Mouse (Mus musculus) thymus, postnatal 36 days (tissue): ENCODE measurements around the gene Usp2.

Experiments used
- DNase-seq, 2 experiments: peaks; one replicate each; pipeline ENCODE4 v3.0.0; 2022; ENCODE audit warnings: mixed read lengths in 2 of 2

The Usp2 gene

DNA sequence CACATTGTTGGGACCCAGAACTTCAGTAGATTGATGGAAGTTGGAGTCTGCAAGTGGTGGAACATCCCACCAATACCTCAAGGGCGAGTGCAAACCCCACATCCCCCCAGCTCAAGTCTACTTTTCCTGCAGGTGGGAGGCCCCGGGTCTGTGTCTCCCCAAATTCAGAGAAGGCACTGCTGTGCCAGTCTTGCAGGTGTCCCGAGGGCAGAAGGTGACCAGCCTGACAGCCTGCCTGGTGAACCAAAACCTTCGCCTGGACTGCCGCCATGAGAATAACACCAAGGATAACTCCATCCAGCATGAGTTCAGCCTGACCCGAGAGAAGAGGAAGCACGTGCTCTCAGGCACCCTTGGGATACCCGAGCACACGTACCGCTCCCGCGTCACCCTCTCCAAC is 20.4 kb upstream of the Usp2 start:
- DNase-seq, result peak; percentile 62 to 76

DNA sequence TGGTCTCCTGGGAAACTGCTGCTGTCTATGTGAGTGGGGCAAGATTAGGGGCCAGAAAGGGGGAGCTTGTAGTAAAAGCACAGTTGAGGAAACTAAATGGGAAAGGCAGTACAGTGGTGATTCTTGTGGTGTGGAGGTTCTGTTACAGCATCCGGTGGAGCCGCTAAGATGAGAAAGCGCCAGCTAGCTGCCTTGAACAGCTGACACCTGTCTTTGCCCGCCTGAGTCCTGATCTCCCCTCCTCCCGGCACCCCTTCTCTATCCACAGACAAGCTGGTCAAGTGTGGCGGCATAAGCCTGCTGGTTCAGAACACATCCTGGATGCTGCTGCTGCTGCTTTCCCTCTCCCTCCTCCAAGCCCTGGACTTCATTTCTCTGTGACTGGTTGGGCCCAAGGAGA is 19.8 kb upstream of the Usp2 start:
- DNase-seq, result peak; percentile 75 to 87

DNA sequence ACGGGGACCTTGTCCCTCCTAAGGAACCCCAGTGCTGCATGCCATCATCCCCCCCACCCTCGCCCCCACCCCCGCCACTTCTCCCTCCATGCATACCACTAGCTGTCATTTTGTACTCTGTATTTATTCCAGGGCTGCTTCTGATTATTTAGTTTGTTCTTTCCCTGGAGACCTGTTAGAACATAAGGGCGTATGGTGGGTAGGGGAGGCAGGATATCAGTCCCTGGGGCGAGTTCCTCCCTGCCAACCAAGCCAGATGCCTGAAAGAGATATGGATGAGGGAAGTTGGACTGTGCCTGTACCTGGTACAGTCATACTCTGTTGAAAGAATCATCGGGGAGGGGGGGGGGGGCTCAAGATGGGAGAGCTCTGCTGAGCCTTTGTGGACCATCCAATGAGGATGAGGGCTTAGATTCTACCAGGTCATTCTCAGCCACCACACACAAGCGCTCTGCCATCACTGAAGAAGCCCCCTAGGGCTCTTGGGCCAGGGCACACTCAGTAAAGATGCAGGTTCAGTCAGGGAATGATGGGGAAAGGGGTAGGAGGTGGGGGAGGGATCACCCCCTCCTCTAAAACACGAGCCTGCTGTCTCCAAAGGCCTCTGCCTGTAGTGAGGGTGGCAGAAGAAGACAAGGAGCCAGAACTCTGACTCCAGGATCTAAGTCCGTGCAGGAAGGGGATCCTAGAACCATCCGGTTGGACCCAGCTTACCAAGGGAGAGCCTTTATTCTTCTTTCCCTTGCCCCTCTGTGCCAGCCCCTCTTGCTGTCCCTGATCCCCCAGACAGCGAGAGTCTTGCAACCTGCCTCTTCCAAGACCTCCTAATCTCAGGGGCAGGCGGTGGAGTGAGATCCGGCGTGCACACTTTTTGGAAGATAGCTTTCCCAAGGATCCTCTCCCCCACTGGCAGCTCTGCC is 19.0 kb upstream of the Usp2 start:
- DNase-seq, result peak in 1 of 2 experiments; percentile 38

DNA sequence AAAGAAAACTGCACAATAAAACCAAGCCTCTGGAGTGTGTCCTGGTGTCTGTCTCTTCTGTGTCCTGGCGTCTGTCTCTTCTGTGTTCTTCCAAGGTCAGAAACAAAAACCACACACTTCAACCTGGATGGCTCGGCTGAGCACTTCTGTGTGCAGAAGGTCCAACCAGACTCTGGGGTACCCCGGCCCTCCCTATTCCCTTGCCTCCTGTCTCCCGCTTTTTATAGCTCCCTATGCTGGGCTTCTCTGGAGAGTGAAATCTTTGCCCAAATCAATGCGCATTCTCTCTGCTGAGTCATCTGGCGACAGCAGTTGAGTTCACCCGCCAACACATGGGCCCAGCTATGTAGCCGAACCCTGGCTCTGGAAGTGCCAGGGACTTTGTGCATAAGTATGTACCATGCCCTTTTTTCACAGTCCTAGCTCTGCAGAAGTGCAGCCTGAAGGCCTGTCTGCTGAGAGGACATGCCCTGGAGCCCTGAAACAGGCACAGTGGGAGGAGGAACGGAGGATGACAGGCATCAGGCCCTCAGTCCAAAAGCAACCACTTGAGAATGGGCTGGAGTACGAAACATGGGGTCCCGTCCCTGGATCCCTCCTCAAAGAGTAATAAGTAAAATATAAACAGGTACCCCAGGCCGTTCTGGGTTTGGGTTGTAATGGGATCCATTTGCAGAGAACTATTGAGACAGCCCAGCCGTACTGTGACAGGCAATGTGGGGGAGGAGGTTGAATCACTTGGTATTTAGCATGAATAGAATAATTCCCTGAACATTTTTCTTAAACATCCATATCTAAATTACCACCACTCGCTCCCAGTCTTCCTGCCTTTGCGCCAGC is 18.1 kb upstream of the Usp2 start:
- peak in 1 of 2 experiments; percentile 39 for DNase-seq

DNA sequence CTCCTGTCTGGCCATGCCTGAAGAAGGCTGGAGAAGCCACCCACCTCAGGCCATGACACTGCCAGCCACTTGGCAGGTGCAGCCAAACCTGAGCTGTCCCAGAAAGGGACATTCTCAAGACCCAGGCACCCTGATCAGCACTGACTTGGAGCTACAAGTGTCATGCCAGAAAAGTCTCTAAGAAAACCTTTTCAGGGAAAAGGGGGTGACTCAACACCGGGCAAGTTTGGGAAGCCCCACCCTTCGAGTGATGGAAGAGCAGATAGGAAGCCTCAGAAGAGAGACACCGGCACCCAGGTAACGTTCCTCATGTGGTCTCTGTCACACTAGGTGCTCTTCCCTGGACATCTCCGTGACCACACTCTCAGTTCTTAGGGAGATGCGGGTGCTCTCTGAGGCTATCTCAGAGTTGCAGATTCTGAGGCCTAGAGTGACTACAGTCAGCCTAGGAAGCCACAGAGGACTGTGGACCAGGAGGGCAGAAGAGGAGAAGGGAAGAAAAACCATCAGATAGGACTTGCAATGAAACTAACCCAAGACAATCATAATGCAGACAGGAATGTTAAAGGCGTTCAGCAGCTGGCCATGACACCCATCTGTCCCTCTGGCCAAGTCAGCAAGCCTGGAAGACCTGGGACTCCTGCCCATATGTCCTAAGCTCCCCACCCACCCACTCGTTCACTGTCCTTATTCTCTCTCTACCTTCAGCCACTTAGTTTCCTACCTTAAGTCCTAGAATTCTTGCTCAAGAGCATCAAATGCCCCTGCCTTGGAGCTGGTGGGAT is 17.2 kb upstream of the Usp2 start:
- DNase-seq, result peak in 1 of 2 experiments; percentile 45

DNA sequence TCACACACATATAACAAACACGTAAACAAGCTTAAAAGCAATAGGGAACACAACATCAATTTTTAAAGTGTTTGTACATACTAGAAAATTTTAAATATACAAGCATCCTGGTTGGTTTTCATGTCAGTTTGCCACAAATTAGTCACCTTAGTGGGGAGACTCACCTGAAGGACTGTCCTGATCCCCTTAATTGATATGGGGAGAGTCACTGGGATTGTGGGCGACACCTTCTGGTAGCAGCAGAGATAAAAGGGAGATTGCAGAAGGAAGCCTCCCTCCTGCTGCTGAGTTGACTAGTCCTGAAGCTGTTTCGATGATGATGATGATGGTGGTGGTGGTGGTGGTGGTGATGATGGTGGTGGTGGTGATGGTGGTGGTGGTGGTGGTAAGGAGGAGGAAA is 14.0 kb upstream of the Usp2 start:
- peak; percentile 41 to 51 for DNase-seq

DNA sequence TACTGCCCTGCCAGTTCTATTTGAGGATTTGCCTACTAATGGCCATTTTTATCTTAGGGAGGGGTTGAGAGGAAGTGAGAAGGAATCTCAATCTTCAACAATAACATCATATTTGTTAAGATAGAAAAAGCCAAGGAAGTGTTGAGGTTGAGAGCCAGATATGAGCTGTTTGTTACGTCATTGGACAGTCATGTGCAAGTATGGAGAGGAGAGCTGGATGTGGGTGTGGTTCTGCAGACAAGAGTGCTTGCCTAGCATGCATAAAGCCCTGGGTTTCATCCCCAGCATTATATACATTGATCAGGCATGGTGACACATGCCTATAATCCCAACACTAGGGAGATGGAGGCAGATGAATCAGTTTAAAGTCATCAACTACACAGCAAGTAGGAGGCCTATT is 12.9 kb upstream of the Usp2 start:
- DNase-seq, result no peak

DNA sequence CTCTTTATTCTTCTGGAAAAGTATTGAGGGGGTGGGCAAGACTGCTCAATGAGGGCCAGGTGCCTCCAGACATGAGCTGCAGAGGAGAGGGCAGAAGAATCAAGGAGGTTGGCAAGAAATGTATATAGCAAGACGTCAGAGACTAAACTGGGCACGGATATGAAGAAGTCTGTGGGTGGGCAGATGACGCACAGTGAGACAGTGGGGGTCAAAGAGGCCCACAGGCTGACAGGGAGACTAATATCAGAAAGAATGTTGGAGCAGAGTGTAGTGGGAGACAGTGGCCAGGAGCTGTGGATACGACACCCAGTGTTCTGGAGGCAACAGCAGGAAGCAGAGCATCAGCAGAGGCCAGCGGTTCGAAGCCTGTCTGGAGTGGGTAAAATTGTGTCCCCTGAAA is 8.2 kb upstream of the Usp2 start:
- no peak for DNase-seq

DNA sequence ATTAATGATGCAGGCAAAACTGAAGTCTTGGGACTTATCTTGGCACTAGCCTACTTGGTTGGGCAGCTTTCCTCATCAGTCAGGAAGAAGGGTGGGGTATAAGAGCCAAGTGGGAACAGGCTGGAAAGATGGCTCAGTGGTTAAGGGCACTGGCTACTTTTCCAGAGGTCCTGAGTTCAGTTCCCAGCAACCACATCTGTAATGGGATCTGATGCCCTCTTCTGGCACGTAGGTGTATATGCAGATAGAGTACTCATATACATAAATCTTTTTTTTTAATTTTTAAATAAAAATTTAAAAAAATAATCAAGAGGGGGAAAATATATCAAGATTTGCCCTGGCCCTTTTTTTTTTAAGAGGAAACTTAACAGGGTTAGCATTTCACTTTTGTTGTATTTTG is 1.6 kb upstream of the Usp2 start:
- DNase-seq, result no peak

DNA sequence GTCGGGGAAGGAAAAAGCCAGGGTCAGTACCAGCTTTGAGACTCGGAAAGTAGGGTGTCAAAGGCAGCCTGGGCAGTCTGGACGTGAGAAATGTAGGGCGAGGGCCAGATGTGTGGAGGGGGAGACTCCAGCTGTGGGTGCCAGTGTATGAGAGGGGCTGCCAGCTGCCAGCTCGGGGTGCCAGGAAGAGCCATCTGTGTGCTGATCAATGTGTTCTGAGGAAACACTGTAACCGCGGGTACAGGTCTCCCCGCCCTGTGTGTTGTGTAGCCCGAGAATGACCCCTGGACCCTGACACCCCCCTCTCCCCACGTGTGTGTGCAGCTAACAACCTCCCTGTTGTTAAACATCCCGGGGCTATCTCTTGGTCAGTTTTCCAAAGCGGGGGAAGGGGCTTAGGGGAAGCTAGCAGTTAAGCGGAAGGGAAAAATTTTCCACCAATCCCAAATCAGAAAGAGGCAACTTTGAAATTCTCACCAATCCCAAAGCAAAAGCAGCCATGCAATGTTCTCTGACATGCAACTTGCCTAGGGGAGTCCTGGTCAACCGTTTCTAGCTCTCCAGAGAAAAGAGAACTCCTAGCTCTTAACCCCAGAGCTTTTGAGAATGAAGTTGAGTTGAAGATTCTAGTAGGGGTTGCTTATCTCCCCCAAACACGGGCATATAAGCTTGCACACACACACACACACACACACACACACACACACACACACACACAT is 579 bp downstream of the Usp2 start:
- peak; percentile 64 to 79 for DNase-seq

DNA sequence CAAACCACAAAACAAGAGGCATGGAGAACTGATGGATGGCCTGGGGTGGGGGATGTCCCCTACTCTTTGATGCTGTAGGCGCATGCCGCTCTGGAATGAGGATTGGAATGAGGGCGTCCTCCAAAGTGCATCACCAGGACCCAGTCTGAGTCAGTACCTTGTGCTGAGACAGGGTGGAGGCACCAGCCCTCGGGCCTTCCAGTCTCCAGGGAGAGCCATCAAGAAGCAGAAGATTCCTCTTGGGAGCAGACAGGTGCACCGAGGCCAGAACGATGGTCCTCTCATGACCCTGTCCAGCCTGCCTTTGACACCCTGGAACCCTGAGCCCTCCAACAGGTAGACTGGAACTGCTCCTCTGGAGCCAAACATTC is 1.1 kb downstream of the Usp2 start:
- peak in 1 of 2 experiments; percentile 35 for DNase-seq

DNA sequence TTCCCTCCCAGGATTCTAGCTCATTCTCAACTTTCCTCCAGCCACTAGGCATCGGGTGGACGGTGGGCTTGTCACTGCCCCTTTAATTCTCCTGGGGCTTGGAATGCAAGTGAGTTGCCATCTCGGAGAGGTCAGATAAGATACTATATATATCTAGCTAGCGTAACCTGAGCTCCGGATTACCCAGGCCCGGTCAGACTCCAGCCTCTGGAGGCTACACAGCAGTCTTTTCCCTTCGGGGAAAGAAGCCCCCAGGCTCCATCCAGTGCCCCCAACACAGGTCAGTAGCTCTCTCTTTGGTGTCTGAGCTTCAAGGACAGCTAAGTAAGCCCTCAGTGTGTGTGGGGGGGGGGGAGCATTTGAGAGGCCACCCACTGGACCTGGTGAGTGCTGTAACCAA is 2.4 kb downstream of the Usp2 start:
- no peak for DNase-seq

DNA sequence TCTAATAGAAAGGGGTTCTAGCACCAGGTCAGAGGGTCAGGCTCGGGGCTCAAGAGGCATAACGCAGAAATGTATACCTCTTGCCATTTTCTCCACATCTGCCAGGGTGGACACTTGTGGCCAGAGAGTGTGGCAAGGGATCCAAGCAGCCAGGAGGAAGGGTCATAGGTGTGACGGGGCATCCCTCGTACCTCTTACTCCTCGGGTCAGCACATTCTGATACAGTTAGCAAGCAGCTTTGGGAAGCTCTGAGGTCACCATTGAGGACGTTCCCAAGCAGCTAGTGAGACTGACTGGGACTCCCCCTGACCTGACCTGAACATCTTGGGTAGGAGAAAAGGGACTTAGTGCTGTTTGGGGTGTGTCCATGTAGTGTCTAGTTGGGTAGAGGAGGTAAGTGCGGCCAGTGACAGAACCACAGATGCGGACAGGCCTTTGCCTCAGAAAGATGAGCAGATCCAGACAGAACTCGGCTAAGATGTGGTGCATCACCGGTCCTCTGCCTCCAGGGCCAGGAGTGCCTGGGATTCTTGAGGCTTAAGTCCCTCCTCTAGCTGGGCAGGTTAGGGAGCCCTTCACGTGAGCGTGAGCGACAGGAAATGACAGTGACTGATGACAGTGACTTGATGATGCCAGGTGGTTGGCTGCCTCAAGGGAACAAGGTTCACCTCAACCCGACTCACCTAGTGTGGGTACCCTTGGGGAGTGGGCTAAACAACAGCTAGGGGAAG is 3.5 kb downstream of the Usp2 start:
- no peak for DNase-seq

DNA sequence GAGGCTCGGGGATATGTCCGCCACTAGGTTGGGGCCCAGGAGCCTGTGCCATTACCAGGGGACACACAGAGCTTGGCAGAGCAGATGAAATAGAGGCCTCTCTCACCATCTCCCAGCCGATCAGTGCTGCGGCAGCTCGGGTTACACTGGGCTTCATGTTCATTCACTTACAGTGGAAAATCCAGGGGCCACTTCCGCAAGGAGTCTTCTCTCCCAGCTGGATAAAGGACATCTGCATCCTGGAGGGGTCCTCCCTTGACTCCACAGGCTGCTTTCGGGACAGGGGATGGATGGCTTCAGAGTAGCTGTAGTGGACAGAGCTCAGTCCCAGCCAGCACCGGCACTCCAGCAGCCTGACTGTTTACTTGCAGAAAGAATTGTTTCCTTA is 4.0 kb downstream of the Usp2 start:
- no peak for DNase-seq

DNA sequence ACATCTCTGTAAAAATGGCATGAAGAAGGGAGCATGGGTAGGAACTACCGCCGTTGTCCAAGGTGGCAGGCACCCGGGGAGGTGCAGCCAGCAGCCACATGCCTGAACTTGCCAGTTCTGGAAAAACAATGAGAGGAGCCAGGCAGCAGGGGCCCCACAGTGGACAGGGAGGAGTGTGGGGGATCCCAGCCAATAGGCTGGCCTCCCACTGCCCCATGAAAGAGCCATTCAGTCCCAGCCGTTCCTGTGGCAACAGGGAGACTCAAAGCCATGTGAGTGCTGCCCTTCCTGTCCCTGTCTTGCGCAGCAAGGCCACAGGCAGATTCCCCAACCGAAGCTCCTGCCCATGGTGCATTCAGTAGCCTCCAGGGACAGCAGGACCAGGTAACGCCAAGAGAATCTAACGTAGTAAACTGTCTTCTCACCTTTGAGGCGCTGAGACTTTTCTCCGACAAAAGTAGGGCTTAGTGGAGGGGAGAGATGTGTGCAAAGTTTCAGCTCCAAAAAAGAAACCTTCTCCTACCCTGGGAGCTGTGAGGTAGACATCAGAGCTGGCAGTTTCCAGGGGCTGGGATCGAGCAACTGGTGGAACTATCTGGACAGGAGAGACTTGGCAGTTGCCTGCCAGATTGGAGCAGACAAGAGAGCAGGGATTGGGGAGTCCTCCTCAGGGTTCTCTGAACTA is 5.2 kb downstream of the Usp2 start:
- no peak for DNase-seq

DNA sequence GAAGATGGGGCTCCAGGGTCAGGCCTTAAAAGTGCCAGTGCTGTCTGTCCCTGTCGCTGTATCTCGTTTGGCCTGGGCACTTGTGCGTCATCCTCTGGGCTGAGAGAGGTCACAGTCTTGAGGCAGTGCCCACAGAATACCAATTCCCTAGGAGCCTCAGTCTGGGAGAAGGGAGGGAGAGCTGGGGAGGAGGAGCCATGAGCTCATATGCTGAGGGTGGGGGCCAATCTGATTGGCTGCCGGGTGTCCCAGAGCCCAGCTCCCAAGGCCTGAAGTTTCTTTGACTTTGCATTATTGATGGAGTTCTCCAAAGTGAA is 5.7 kb downstream of the Usp2 start:
- DNase-seq, result no peak

DNA sequence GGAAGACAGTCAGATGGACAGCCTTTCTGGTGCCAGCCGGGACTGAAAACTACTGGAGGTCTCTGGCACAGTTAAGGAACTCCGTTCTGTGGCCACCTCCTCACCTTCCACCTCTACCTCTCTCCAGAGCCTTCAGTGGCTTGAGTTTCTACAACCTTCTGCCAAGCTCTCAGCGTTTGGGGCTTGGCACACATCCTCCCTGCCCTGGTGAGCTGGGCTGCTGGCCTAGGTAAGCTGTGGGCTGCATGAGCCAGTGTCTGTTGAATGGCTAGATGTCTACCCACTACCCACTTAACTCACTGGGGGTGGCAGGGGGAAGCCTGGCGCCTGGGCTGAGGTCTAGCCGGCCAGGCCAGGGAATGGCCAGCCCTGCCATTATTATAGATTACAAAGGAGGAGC is 6.3 kb downstream of the Usp2 start:
- no peak for DNase-seq

DNA sequence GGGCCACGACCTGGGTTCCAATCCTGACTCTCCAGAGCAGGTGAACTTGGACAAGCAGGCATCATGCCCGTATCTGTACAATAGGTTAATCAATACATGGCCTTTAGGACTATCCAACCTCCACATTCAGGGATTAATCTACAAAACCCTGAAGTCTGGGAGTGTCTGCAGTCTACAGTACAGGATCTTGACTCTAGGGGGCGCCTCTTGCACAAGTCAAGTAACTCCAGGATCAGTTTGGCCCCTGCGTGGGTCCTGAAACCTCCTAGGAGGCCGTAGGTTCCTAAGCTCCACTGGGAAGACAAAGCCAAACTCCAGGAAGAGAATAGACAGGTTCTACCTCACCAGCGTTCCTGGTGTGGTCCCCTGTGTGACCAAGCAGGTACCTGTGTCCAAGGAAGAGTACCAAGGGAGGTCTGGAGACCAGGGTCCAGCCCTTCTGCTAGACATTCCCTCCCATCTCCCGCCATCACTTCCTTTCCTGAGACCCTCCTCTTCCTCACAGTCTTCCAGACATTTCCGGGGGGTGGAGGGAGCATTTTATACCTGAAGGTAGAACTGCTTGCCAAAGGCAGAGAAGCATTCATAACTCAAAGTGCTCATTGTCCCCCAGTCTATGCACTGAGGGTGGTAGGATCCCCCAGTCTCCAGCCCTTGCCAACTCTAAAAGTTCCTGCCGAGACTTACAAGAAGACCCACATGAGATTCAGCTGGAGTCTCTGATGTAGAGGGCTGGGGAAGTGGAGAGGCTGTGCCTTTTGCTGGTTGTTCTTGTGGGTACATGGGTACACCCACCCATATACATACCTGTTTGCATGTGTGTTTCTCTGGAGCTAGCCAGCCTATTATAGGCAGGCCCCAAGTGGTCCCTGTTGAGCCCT is 7.8 kb downstream of the Usp2 start:
- DNase-seq, result no peak

DNA sequence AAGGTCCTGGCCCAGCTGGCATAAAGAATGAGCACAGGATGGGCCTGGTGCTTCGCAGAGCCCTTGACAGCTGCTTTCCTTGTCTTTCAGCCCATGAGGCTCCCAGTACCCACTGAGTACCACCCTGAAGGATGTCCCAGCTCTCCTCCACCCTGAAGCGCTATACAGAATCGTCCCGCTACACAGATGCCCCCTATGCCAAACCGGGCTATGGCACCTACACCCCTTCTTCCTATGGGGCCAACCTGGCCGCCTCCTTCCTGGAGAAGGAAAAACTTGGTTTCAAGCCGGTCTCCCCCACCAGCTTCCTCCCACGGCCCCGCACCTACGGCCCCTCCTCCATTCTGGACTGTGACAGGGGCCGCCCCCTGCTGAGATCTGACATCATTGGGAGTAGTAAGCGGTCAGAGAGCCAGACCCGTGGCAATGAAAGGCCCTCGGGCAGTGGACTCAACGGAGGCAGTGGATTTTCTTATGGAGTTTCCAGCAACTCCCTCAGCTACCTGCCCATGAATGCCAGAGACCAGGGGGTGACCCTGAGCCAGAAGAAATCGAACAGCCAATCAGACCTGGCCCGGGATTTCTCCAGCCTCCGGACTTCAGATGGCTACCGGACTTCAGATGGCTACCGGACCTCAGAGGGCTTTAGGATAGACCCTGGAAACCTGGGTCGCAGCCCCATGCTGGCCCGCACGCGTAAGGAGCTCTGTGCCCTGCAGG is 8.6 kb downstream of the Usp2 start:
- no peak for DNase-seq
